Mouse (Mus musculus) kidney, embryonic 16.5 days (tissue): ENCODE results near the gene Il31ra. TPM values are rescaled to one million over a fixed set of nuclear protein-coding genes. Genes with fewer than 3 reads are reported as not detected.

Source experiments
- ATAC-seq: fragments of 200-750 bp; cut with Nextera tagmentation; 2 replicates; pipeline ENCODE4 v1.8.0; 2017; ENCODE audit warnings: moderate TSS enrichment; ENCODE audit not compliant: low FRiP score, low TSS enrichment
- H3K27ac ChIP-seq: fragments of 300-500 bp; sonication (generic); 2 replicates; pipeline ENCODE4 v1.5.1; 2014; ENCODE audit warnings: low read length
- H3K27me3 ChIP-seq: fragments of 300-500 bp; sonication (generic); 2 replicates; pipeline ENCODE4 v1.6.1; 2014; ENCODE audit warnings: low read length, control low read depth, mixed read lengths; ENCODE audit not compliant: insufficient read depth
- H3K36me3 ChIP-seq: fragments of 300-500 bp; sonication (generic); 2 replicates; pipeline ENCODE4 v1.6.1; 2014; ENCODE audit warnings: low read length, control low read depth, mixed read lengths; ENCODE audit not compliant: insufficient read depth
- H3K4me1 ChIP-seq: fragments of 300-500 bp; sonication (generic); 2 replicates; pipeline ENCODE4 v1.6.1; 2014; ENCODE audit warnings: low read length, control low read depth, mixed read lengths; ENCODE audit not compliant: insufficient read depth
- H3K4me2 ChIP-seq: fragments of 300-500 bp; sonication (generic); replicated peaks from 2 replicates; pipeline ENCODE4 v1.6.1; 2014; ENCODE audit warnings: low read depth, low read length
- H3K4me3 ChIP-seq: fragments of 300-500 bp; sonication (generic); 2 replicates; pipeline ENCODE4 v1.5.1; 2014; ENCODE audit warnings: mild to moderate bottlenecking, low read length
- H3K9ac ChIP-seq: fragments of 300-500 bp; sonication (generic); replicated peaks from 2 replicates; pipeline ENCODE4 v1.6.1; 2014; ENCODE audit warnings: low read length
- H3K9me3 ChIP-seq: fragments of 300-500 bp; sonication (generic); 2 replicates; pipeline ENCODE4 v1.6.1; 2016; ENCODE audit warnings: low read length, control low read depth
- WGBS: fragments of 180-500 bp; shearing (Covaris S2); extraction: QIAGEN DNeasy Blood & Tissue Kit; methylation state at CpG from one replicate; pipeline ENCODE4 v1.1.7; 2014; 5-methylcytosine and 5-hydroxymethylcytosine counted together
- polyA plus RNA-seq: library from polyadenylated mRNA; unstranded; fragments of >200 nt; fragmentation: Nextera tagmentation; extraction: Ambion mirVana; gene quantifications from 2 replicates; pipeline ENCODE4 v1.2.1, GENCODE M21; 2015

The Il31ra gene
- polyA plus RNA-seq, 1 experiment from 2014 or later: 0.09 TPM

GRCm38 (mm10) chr13:112479032-112479431 is 115.1 kb downstream of the Il31ra start:
- Histone ChIP-seq H3K27ac (no peak overlapping the region), H3K4me2 (no peak overlapping the region), H3K4me3 (no peak overlapping the region), H3K36me3 (peaks cover 47% of the 10 kb centered on the region), H3K9ac (no peak overlapping the region), H3K9me3 (0 out of 2 replicates have a peak, but pooled peaks cover 3% of the 10 kb centered on the region), H3K27me3 (no peaks in the 10 kb centered on the region), H3K4me1 (no peaks in the 10 kb centered on the region)
- WGBS: 75% methylated on average over 7 of the region's 7 CpGs
- no peak for ATAC-seq

GRCm38 (mm10) chr13:112473757-112474755 is 120.1 kb downstream of the Il31ra start:
- H3K9me3 ChIP-seq: 0 out of 2 replicates have a peak, but pooled peaks cover 3% of the 10 kb centered on the region
- H3K9ac ChIP-seq: no peak overlapping the region
- no peak overlapping the region for H3K27ac ChIP-seq
- WGBS: 59% methylated on average over 21 of the region's 21 CpGs
- peaks cover 16% of the 10 kb centered on the region for H3K36me3 ChIP-seq
- H3K4me1 ChIP-seq: no peaks in the 10 kb centered on the region
- H3K4me3 ChIP-seq: no peak overlapping the region
- ATAC-seq: no peak
- H3K27me3 ChIP-seq: no peaks in the 10 kb centered on the region
- no peak overlapping the region for H3K4me2 ChIP-seq

GRCm38 (mm10) chr13:112472401-112473023 is 121.6 kb downstream of the Il31ra start:
- 78% methylated on average over 17 of the region's 19 CpGs for WGBS
- ATAC-seq: no peak
- 0 out of 2 replicates have a peak, but pooled peaks cover 3% of the 10 kb centered on the region for H3K9me3 ChIP-seq
- H3K4me2 ChIP-seq: no peak overlapping the region
- peaks cover 2% of the 10 kb centered on the region for H3K4me1 ChIP-seq
- H3K36me3 ChIP-seq: peaks cover 15% of the 10 kb centered on the region
- H3K4me3 ChIP-seq: no peak overlapping the region
- no peaks in the 10 kb centered on the region for H3K27me3 ChIP-seq
- H3K27ac ChIP-seq: no peak overlapping the region
- H3K9ac ChIP-seq: no peak overlapping the region

- Histone ChIP-seq H3K36me3 (peaks cover 10% of the 10 kb centered on the region), H3K27ac (no peak overlapping the region), H3K4me1 (peaks cover 4% of the 10 kb centered on the region), H3K4me2 (no peak overlapping the region), H3K9me3 (0 out of 2 replicates have a peak, but pooled peaks cover 2% of the 10 kb centered on the region), H3K27me3 (no peaks in the 10 kb centered on the region), H3K9ac (no peak overlapping the region), H3K4me3 (no peak overlapping the region)
- 89% methylated on average over 9 of the region's 9 CpGs for WGBS
- ATAC-seq: no peak
Observed at GRCm38 (mm10) chr13:112471201-112471600, 123.0 kb downstream of the Il31ra start.

Other genes starting within 250 kb of the Il31ra start
- gene Il6st, start 130.3 kb downstream of the Il31ra start, polyA plus RNA-seq: 40.3 and 41.9 TPM in 2 replicates
- 0.49 and 0.71 TPM in 2 replicates for gene Ddx4, start 58.1 kb upstream of the Il31ra start, polyA plus RNA-seq
- gene Slc38a9, start 66.4 kb upstream of the Il31ra start, polyA plus RNA-seq: 17.7 and 18.4 TPM in 2 replicates
- gene Plpp1, start 206.4 kb upstream of the Il31ra start, polyA plus RNA-seq: 103 and 120 TPM in 2 replicates